Mouse (Mus musculus) myocyte (in vitro differentiated cells): ENCODE results near the gene Acvr2a.

Experiments used
- CEBPB ChIP-seq: IDR thresholded peaks from 2 replicates; pipeline ENCODE4 v1.6.1; 2011; ENCODE audit warnings: mild to moderate bottlenecking, moderate library complexity; ENCODE audit not compliant: poor library complexity, insufficient read depth, severe bottlenecking
- E2F4 ChIP-seq: IDR thresholded peaks from one replicate; pipeline ENCODE4 v1.6.1; 2011; ENCODE audit warnings: mild to moderate bottlenecking, control low read depth, moderate library complexity; ENCODE audit not compliant: insufficient read depth
- MAX ChIP-seq: IDR thresholded peaks from one replicate; pipeline ENCODE4 v1.6.1; 2011; ENCODE audit warnings: low read depth, mild to moderate bottlenecking, control low read depth
- MYOD1 ChIP-seq, 3 experiments: IDR thresholded peaks; one replicate each; pipeline ENCODE4 v1.6.1; 2011; ENCODE audit warnings: control low read depth in 2 of 3, low read depth in 2 of 3, mild to moderate bottlenecking in 2 of 3, moderate library complexity in 1 of 3; ENCODE audit not compliant: insufficient read length in 2 of 3, control insufficient read depth in 1 of 3
- MYOG ChIP-seq, 3 experiments: IDR thresholded peaks; one replicate each; pipeline ENCODE4 v1.6.1; 2011; ENCODE audit warnings: control low read depth in 2 of 3, low read depth in 2 of 3, mild to moderate bottlenecking in 2 of 3; ENCODE audit not compliant: insufficient read length in 2 of 3, control insufficient read depth in 1 of 3, insufficient read depth in 1 of 3
- POLR2A ChIP-seq: IDR thresholded peaks from one replicate; pipeline ENCODE4 v1.6.1; 2011; ENCODE audit warnings: low read depth, mild to moderate bottlenecking, control low read depth, moderate library complexity; ENCODE audit not compliant: insufficient read length
- POLR2AphosphoS2 ChIP-seq: IDR thresholded peaks from one replicate; pipeline ENCODE4 v1.6.1; 2011; ENCODE audit warnings: low read depth, control low read depth; ENCODE audit not compliant: insufficient read length
- REST ChIP-seq: IDR thresholded peaks from one replicate; pipeline ENCODE4 v1.6.1; 2011; ENCODE audit warnings: mild to moderate bottlenecking, control low read depth, moderate library complexity; ENCODE audit not compliant: insufficient read depth, insufficient read length
- SRF ChIP-seq: IDR thresholded peaks from one replicate; pipeline ENCODE4 v1.6.1; 2011; ENCODE audit warnings: low read depth; ENCODE audit not compliant: control insufficient read depth, insufficient read length
- TCF12 ChIP-seq: IDR thresholded peaks from one replicate; pipeline ENCODE4 v1.6.1; 2011; ENCODE audit warnings: mild to moderate bottlenecking, control low read depth; ENCODE audit not compliant: poor library complexity, insufficient read depth, severe bottlenecking
- TCF3 ChIP-seq: IDR thresholded peaks from one replicate; pipeline ENCODE4 v1.6.1; 2011; ENCODE audit warnings: low read depth, control low read depth; ENCODE audit not compliant: insufficient read length
- USF1 ChIP-seq: IDR thresholded peaks from one replicate; pipeline ENCODE4 v1.6.1; 2011; ENCODE audit warnings: low read depth, mild to moderate bottlenecking, control low read depth, moderate library complexity

GRCm38 (mm10) chr2:48950252-48950315, 136.2 kb downstream of the Acvr2a start, which contains the start of gene Orc4:
- TF ChIP-seq TCF12, result no peak
- TF ChIP-seq MYOD1 (IDR thresholded peaks at IDR 0.05; ENCODE audit: control insufficient read depth in 1 of 3, insufficient read length in 2 of 3, low read depth in 2 of 3), result no peak
- TF ChIP-seq POLR2A, result no peak
- TF ChIP-seq MYOG (IDR thresholded peaks at IDR 0.05; ENCODE audit: control insufficient read depth in 1 of 3, insufficient read depth in 1 of 3, insufficient read length in 2 of 3, low read depth in 2 of 3), result no peak
- TF ChIP-seq USF1, result no peak
- no peak for TF ChIP-seq CEBPB
- TF ChIP-seq TCF3, result no peak
- TF ChIP-seq MAX, result no peak
- TF ChIP-seq POLR2AphosphoS2, result no peak
- TF ChIP-seq E2F4, result no peak
- no peak for TF ChIP-seq REST
- no peak for TF ChIP-seq SRF
